Mouse (Mus musculus): ENCODE data around the gene Wdr34.

DNA sequence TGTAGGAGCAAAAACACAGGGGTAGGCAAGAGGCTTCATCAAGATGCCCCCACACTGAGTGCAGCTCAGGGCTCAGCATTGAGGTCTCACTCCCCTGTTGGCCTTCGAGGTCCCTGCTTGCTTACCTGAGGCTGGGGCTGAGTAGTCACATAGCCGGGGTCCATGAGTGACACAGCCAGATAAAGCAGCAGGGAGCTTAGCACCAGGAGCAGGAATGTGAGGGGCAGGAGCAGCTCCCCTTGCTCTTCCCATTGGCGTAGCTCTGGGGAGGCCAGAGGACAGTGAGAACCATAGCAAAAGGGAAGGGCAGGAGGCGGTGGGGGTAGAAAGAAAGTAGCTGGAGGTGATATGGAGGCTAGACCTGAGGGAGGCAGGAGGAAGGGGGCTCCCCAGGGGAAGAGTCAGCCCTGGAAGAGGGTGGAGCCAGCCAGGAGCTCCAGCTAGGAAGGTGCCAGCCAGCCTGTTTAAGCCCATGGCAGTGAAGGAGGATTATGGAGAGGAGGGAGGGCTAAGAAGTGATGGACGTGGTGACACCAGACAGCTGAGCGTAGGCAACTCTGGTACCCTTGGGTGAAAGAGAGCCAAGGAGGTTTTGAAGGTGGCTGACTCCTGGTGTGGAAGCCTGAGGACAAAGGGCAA, 43.7 kb upstream of the Wdr34 start:
- TF ChIP-seq CTCF (IDR thresholded peaks at IDR 0.05; ENCODE audit: insufficient read depth, low read depth, low read length) (no peak; the same call in 1 of the 2 replicates), POLR2A (IDR thresholded peaks at IDR 0.05; ENCODE audit: insufficient read depth, low read depth, low read length) (no peak)

Data from olfactory bulb, adult 2 months (tissue).